Mouse (Mus musculus): ENCODE measurements around the gene Akap13.

DNA sequence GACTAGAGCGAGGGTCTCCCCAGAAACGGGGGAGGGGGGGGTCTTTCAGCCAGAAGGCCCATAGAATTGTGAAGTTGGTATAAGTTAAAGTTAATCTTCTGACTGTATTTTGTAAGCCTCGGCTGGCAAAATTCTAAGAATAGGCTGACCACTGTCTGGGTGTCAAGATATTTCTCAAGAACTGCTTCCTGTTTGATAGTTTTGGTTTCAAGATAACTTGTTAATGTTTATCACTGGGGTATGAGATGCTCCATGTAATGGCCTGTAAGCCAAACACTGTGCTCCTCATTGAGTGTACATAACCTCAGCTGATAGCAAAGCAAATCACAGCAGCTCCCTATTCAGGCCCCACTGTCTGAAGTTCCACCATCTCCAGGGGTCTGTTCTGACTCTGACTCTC is 332.0 kb downstream of the Akap13 start:
- TF ChIP-seq POLR2A (IDR thresholded peaks at IDR 0.05; ENCODE audit: borderline replicate concordance, extremely low read depth, low read depth, low read length), result no peak
- TF ChIP-seq CTCF (IDR thresholded peaks at IDR 0.05; ENCODE audit: insufficient read depth, low read length), result no peak
